Mouse (Mus musculus): Measurements from ENCODE around the gene Aurkb.
A peak's percentile ranks its signal among the peaks of the same experiment; 100 is the strongest.

- TF ChIP-seq POLR2A (IDR thresholded peaks at IDR 0.05; ENCODE audit: low read depth, low read length) (peak; percentile 77), CTCF (IDR thresholded peaks at IDR 0.05; ENCODE audit: borderline replicate concordance, insufficient read depth, low read length) (no peak)
Observed at GRCm38 (mm10) chr11:69036486-69037230, 8.8 kb upstream of the Aurkb start.

Measured in embryonic fibroblast, embryonic 13.5 days (primary cell).